Mouse (Mus musculus) heart, postnatal 0 days (tissue): ENCODE results near the gene Dhx40.
A peak's percentile ranks its signal among the peaks of the same experiment; 100 is the strongest.

Experiments
- CTCF ChIP-seq: IDR thresholded peaks from 2 replicates; pipeline ENCODE4 v1.5.1; 2016; ENCODE audit warnings: antibody characterized with exemption, control low read depth, low read depth
- EP300 ChIP-seq: IDR thresholded peaks from 2 replicates; pipeline ENCODE4 v1.6.1; 2016; ENCODE audit warnings: antibody characterized with exemption, low read depth

- TF ChIP-seq CTCF: no peak
- TF ChIP-seq EP300: peak; percentile 94
Measured at GRCm38 (mm10) chr11:86731443-86731842, 76.1 kb downstream of the Dhx40 start.
